In genomic region chr12:24686696-24687346, GRCm38 (mm10) we compare ENCODE assay signal across 18 mouse cellular contexts. TPM values are rescaled to one million over a fixed set of nuclear protein-coding genes. Genes with fewer than 3 reads are reported as not detected.
DNase-seq lines count a peak whose midpoint lies in the region; ATAC-seq and TF ChIP-seq lines count a peak whose summit lies in the region.
"Had no signal": no experiment of that assay in that cellular context is flagged by ENCODE, and none has a peak within 500 bp of the region (broad histone marks: within the 10 kb centered on the region; RNA-seq: fewer than 3 reads in every experiment).

No protein-coding gene starts in this region.

- no peak for TF ChIP-seq CTCF in Patski (IDR thresholded peaks at IDR 0.05)
- TF ChIP-seq CTCF in liver, embryonic 14.5 days (IDR thresholded peaks at IDR 0.05; ENCODE audit: low read depth), result no peak

- H3K4me3 ChIP-seq in kidney, embryonic 15.5 days (replicated peaks), result no peak overlapping the region
- no peak overlapping the region for H3K4me3 ChIP-seq in liver, embryonic 14.5 days (ENCODE audit: insufficient read depth in 1 of 2, low read depth in 2 of 2, low read length in 2 of 2)
- H3K4me3 ChIP-seq: midbrain, embryonic 12.5 days; neural tube, embryonic 12.5 days had no signal

- H3K9ac ChIP-seq in kidney, embryonic 15.5 days, result 0 out of 2 replicates have a peak overlapping the region, but pooled peaks have one; percentile 8
- no peak overlapping the region for H3K9ac ChIP-seq in liver, embryonic 14.5 days (replicated peaks)
- H3K9ac ChIP-seq: midbrain, embryonic 12.5 days; neural tube, embryonic 12.5 days had no signal

- no peaks in the 10 kb centered on the region for H3K27me3 ChIP-seq in Patski
- peaks cover 14% of the 10 kb centered on the region for H3K27me3 ChIP-seq in kidney, embryonic 15.5 days
- peaks cover 13% of the 10 kb centered on the region for H3K27me3 ChIP-seq in liver, embryonic 14.5 days (ENCODE audit: control insufficient read depth, insufficient read depth, low read length)

- WGBS in kidney, embryonic 15.5 days, result 59% methylated on average over 11 of the region's 11 CpGs
- 51% methylated on average over 11 of the region's 11 CpGs for WGBS in liver, embryonic 14.5 days (ENCODE audit: insufficient replicate concordance)

- CTCF ChIA-PET in Patski (lab: Charles Lee), result interaction anchor here (0.7 to 3.8 kb wide), 6 partner anchors 11 to 30 kb away, joined by 3 to 22 read pairs (median 3); no protein-coding TSS in a partner anchor

- in situ Hi-C loops in Patski (cut with MboI; ENCODE audit: low pct_unique_long_range_greater_than_20kb), result no loop called here

- ATAC-seq in Patski, result peak; percentile 22
- 0 out of 2 replicates have a peak, but pooled peaks have one; percentile 19 for ATAC-seq in kidney, embryonic 15.5 days (replicated peaks; ENCODE audit: low FRiP score)
- ATAC-seq in liver, embryonic 14.5 days (ENCODE audit: insufficient read depth), result peak; percentile 65
- ATAC-seq: forebrain, embryonic 14.5 days; hindbrain, embryonic 16.5 days had no signal

- H3K27ac ChIP-seq in kidney, embryonic 15.5 days, result peak overlapping the region; percentile 94
- H3K27ac ChIP-seq in liver, embryonic 14.5 days, result no peak overlapping the region
- H3K27ac ChIP-seq: midbrain, embryonic 12.5 days; neural tube, embryonic 12.5 days had no signal

- peak; percentile 49 for DNase-seq in kidney, adult 11 months
- DNase-seq in kidney, postnatal 10 days, result no peak
- DNase-seq in Patski (ENCODE audit: low read depth, low spot score), result no peak
- DNase-seq in liver, embryonic 14.5 days (ENCODE audit: low read depth in 3 of 3, low spot score in 3 of 3), result no peak
- DNase-seq in adrenal gland, postnatal 10 days, result no peak
- no peak for DNase-seq in gastrocnemius, postnatal 14 days
- no peak for DNase-seq in right cerebral cortex, postnatal 14 days
- DNase-seq: cerebellum, adult 8-10 months; gastrocnemius, postnatal 36 days; thymus, postnatal 14 days had no signal

- no peak for TF ChIP-seq EP300 in liver, embryonic 14.5 days (IDR thresholded peaks at IDR 0.05; ENCODE audit: low read depth)

- no peak overlapping the region for H3K4me2 ChIP-seq in kidney, embryonic 15.5 days
- H3K4me2 ChIP-seq in liver, embryonic 14.5 days (ENCODE audit: low read depth), result no peak overlapping the region
- H3K4me2 ChIP-seq: midbrain, embryonic 12.5 days; neural tube, embryonic 12.5 days had no signal

- no peaks in the 10 kb centered on the region for H3K9me3 ChIP-seq in kidney, embryonic 15.5 days (replicated peaks)
- no peaks in the 10 kb centered on the region for H3K9me3 ChIP-seq in liver, embryonic 14.5 days (ENCODE audit: control insufficient read depth, low read length)
- H3K9me3 ChIP-seq: midbrain, embryonic 12.5 days; neural tube, embryonic 12.5 days had no signal

- intact Hi-C loops in gastrocnemius, postnatal 14 days (cut with DNase I; ENCODE audit: low total_unique reads), result loop anchor here (10.0 kb wide), 1 partner anchor 212 kb away; no protein-coding TSS in a partner anchor

- POLR2A ChIA-PET in Patski (lab: Charles Lee), result interaction anchor here (0.8 kb wide), 1 partner anchor 11 kb away, joined by 3 read pairs; no protein-coding TSS in a partner anchor

- H3K36me3 ChIP-seq in kidney, embryonic 15.5 days, result no peaks in the 10 kb centered on the region
- H3K36me3 ChIP-seq in liver, embryonic 14.5 days (replicated peaks; ENCODE audit: control insufficient read depth, insufficient read depth, low read depth), result no peaks in the 10 kb centered on the region
- H3K36me3 ChIP-seq: midbrain, embryonic 12.5 days; neural tube, embryonic 12.5 days had no signal

- H3K4me1 ChIP-seq in kidney, embryonic 15.5 days, result peaks cover 37% of the 10 kb centered on the region
- peaks cover 0 to 5% of the 10 kb centered on the region in 2 experiments; a peak in 2 of 4 replicates for H3K4me1 ChIP-seq in liver, embryonic 14.5 days (replicated peaks; ENCODE audit: control insufficient read depth in 2 of 2, insufficient read depth in 2 of 2, low read length in 1 of 2)

RNA-seq across cellular contexts. Expression of gene Cys1, which starts 5.2 kb away (rescaled TPM):
- 116 TPM for polyA plus RNA-seq in Patski (2021)
- 10.8 and 11.9 TPM in 2 replicates for polyA plus RNA-seq in kidney, embryonic 15.5 days (2015; fragmentation: Nextera tagmentation; extraction: Ambion mirVana)
- 0.74 and 1.2 TPM in 2 replicates for polyA plus RNA-seq in liver, embryonic 14.5 days (2012; rRNA removed)
- 0.28 and 0.40 TPM in 2 replicates for polyA plus RNA-seq in liver, embryonic 14.5 days (2014; fragmentation: Nextera tagmentation; extraction: Ambion mirVana)
- total RNA-seq in adrenal gland, postnatal 10 days (2021), result 1 to 10 TPM; 2.7 to 4.4 TPM
- 1 to 10 TPM; 6.8 to 7.5 TPM for total RNA-seq in gastrocnemius, postnatal 14 days (2021)
- total RNA-seq: ES-E14; hematopoietic stem cell, adult 5-6 weeks; megakaryocyte progenitor cell, adult 5-6 weeks had no signal

RNA-seq across cellular contexts. Expression of gene Rrm2, which starts 21.2 kb away (rescaled TPM):
- 129 TPM for polyA plus RNA-seq in Patski (2021)
- polyA plus RNA-seq in kidney, embryonic 15.5 days (2015; fragmentation: Nextera tagmentation; extraction: Ambion mirVana), result 246 and 248 TPM in 2 replicates
- 87.7 and 139 TPM in 2 replicates for polyA plus RNA-seq in liver, embryonic 14.5 days (2012; rRNA removed)
- polyA plus RNA-seq in liver, embryonic 14.5 days (2014; fragmentation: Nextera tagmentation; extraction: Ambion mirVana), result 388 and 401 TPM in 2 replicates
- 10 to 100 TPM; 43.7 to 50.5 TPM for total RNA-seq in adrenal gland, postnatal 10 days (2021)
- total RNA-seq in gastrocnemius, postnatal 14 days (2021), result 1 to 10 TPM; 8.1 to 8.6 TPM

RNA-seq across cellular contexts. Expression of gene Klf11, which starts 35.7 kb away (rescaled TPM):
- 10.1 TPM for polyA plus RNA-seq in Patski (2021)
- 12.4 and 13.2 TPM in 2 replicates for polyA plus RNA-seq in kidney, embryonic 15.5 days (2015; fragmentation: Nextera tagmentation; extraction: Ambion mirVana)
- 5.4 TPM in 2 replicates for polyA plus RNA-seq in liver, embryonic 14.5 days (2012; rRNA removed)
- polyA plus RNA-seq in liver, embryonic 14.5 days (2014; fragmentation: Nextera tagmentation; extraction: Ambion mirVana), result 6.9 and 7.7 TPM in 2 replicates
- total RNA-seq in adrenal gland, postnatal 10 days (2021), result 10 to 100 TPM; 20.5 to 21.4 TPM
- 1 to 10 TPM; 4.4 to 6.1 TPM for total RNA-seq in gastrocnemius, postnatal 14 days (2021)
